Mouse (Mus musculus): ENCODE measurements around the gene Ptprt.
"Not testable (repeated sequence)": the region's sequence is repeated elsewhere in the genome, so short reads cannot be mapped to it uniquely, and the experiment has no call there.

The Ptprt gene

GRCm38 (mm10) chr2:162197316-162197715 is 463.6 kb downstream of the Ptprt start:
- no peak for DNase-seq (ENCODE audit: low spot score)

GRCm38 (mm10) chr2:162182621-162183475 is 478.1 kb downstream of the Ptprt start:
- DNase-seq (ENCODE audit: low spot score) = no peak

GRCm38 (mm10) chr2:162181826-162182225 is 479.1 kb downstream of the Ptprt start:
- no peak for DNase-seq (ENCODE audit: low spot score)

- no peak for DNase-seq (ENCODE audit: low spot score)
Observed at GRCm38 (mm10) chr2:162172529-162172928, 488.4 kb downstream of the Ptprt start.

GRCm38 (mm10) chr2:162141845-162142411 is 519.0 kb downstream of the Ptprt start:
- no peak for DNase-seq (ENCODE audit: low spot score)

- DNase-seq (ENCODE audit: low spot score) = not testable (repeated sequence)
Observed at GRCm38 (mm10) chr2:162136176-162136575, 524.8 kb downstream of the Ptprt start.

- DNase-seq (ENCODE audit: low spot score) = no peak
Observed at GRCm38 (mm10) chr2:162131607-162132304, 529.2 kb downstream of the Ptprt start.

GRCm38 (mm10) chr2:162129896-162130295 is 531.1 kb downstream of the Ptprt start:
- no peak for DNase-seq (ENCODE audit: low spot score)

GRCm38 (mm10) chr2:162118041-162118440 is 542.9 kb downstream of the Ptprt start:
- no peak for DNase-seq (ENCODE audit: low spot score)

- DNase-seq (ENCODE audit: low spot score) = no peak
Observed at GRCm38 (mm10) chr2:162082391-162082790, 578.6 kb downstream of the Ptprt start.

GRCm38 (mm10) chr2:162080717-162081398 is 580.1 kb downstream of the Ptprt start:
- DNase-seq (ENCODE audit: low spot score) = no peak

- no peak for DNase-seq (ENCODE audit: low spot score)
Observed at GRCm38 (mm10) chr2:162078571-162079280, 582.2 kb downstream of the Ptprt start.

GRCm38 (mm10) chr2:162052816-162053215 is 608.1 kb downstream of the Ptprt start:
- DNase-seq (ENCODE audit: low spot score) = no peak

- no peak for DNase-seq (ENCODE audit: low spot score)
Observed at GRCm38 (mm10) chr2:162050198-162050597, 610.7 kb downstream of the Ptprt start.

- no peak for DNase-seq (ENCODE audit: low spot score)
Observed at GRCm38 (mm10) chr2:162035615-162036014, 625.3 kb downstream of the Ptprt start.

- DNase-seq (ENCODE audit: low spot score) = no peak
Observed at GRCm38 (mm10) chr2:162031636-162032035, 629.3 kb downstream of the Ptprt start.

GRCm38 (mm10) chr2:162001016-162001415 is 659.9 kb downstream of the Ptprt start:
- DNase-seq (ENCODE audit: low spot score) = no peak

GRCm38 (mm10) chr2:161982311-161982710 is 678.6 kb downstream of the Ptprt start:
- no peak for DNase-seq (ENCODE audit: low spot score)

- DNase-seq (ENCODE audit: low spot score) = no peak
Observed at GRCm38 (mm10) chr2:161961179-161962163, 699.5 kb downstream of the Ptprt start.

GRCm38 (mm10) chr2:161945424-161945823 is 715.5 kb downstream of the Ptprt start:
- no peak for DNase-seq (ENCODE audit: low spot score)
